Mouse (Mus musculus) CH12.LX (cell line): ENCODE data around the gene Insig1.

Source experiments
- CTCF ChIP-seq, 2 experiments: IDR thresholded peaks in 1 of 2; conservative IDR thresholded peaks in 1 of 2; 2 replicates each; pipeline ENCODE4 v1.5.1; 2011 to 2012; ENCODE audit warnings: low read depth in 2 of 2, low read length in 2 of 2, improper control_type of control experiment in 1 of 2, inconsistent platforms in 1 of 2, mild to moderate bottlenecking in 1 of 2, moderate library complexity in 1 of 2
- ELF1 ChIP-seq: IDR thresholded peaks from 2 replicates; pipeline ENCODE4 v1.6.1; 2014; ENCODE audit warnings: low read depth, mild to moderate bottlenecking, inconsistent platforms, low read length, improper control_type of control experiment
- ETS1 ChIP-seq: conservative IDR thresholded peaks from 2 replicates; pipeline ENCODE4 v1.6.1; 2012; ENCODE audit warnings: low read depth, mild to moderate bottlenecking, inconsistent platforms, low read length, improper control_type of control experiment, moderate library complexity
- JUND ChIP-seq: conservative IDR thresholded peaks from 2 replicates; pipeline ENCODE4 v1.6.1; 2011; ENCODE audit warnings: low read depth, low read length, improper control_type of control experiment
- MXI1 ChIP-seq: IDR thresholded peaks from 2 replicates; pipeline ENCODE4 v1.6.1; 2011; ENCODE audit warnings: mild to moderate bottlenecking, low read depth, low read length, improper control_type of control experiment
- NRF1 ChIP-seq: IDR thresholded peaks from 2 replicates; pipeline ENCODE4 v1.6.1; 2014; ENCODE audit warnings: low read depth, mild to moderate bottlenecking, inconsistent platforms, low read length, improper control_type of control experiment, moderate library complexity
- POLR2A ChIP-seq: IDR thresholded peaks from 2 replicates; pipeline ENCODE4 v1.6.1; 2011; ENCODE audit warnings: low read depth, mild to moderate bottlenecking, improper control_type of control experiment, low read length

DNA sequence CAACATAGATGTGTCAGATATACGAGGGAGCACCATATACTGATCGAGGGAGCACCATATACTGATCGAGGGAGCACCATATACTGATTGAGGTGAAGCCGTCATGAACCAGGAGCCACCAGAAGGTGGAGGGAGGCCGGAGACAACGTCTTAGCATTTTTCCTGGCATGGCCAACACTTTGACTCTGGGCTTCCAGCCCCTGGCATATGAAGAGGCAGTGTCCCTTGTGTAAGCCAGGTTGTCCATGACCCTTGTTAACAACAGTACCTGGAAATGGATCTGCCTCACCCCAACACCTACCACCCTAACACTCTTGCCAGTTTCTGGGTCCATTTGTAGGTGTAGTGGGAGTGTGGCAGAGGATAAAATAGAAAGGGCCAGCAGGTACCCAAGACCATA, 23.7 kb downstream of the Insig1 start:
- TF ChIP-seq POLR2A (no peak), MXI1 (no peak), CTCF (conservative IDR thresholded peaks at IDR 0.05 in 1 of 2, IDR thresholded peaks at IDR 0.05 in 1 of 2; ENCODE audit: low read depth in 2 of 2, low read length in 2 of 2) (no peak), ELF1 (no peak), JUND (no peak), NRF1 (no peak), ETS1 (no peak)
